In the genomic region with DNA sequence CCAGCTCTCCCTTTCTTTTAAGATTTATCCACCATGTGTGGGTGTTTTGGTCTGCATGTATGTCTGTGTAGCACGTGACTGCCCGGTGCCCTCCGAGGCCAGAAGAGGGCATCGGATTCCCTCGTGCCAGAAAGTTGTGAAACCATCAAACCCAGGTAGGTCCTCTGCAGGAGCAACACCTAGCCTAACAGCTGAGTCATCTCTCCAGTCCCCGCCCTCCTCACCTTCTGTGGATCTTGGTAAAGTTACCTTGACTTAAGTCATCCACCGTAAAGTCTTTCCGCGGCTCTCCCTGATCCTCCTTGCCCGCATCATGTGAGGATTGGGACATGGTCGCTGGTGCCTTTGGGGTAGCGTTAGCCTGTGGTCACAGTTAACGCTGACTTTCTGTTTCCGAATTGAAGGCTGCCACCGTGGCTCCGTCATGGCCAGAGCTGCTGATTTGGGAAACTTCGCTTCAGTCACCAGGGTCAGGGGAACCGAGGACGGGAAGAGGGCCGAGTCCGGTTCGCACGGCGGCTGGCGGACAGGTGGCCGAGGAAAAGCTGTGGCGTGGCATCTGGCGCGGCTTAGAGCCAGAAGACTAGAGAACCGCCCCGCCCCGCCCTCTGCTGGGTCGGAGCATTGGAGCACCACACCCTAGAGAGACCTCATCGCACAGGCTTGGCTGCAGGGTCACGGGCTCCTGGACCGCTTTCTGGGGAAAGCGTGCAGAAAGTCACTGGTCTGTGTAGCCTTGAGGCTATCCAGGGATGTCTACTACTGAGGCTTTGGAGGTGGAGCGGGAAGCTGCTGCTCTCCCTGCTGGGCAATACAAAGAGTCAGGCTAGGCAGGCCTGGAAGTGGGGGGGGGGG, we compare ENCODE assay signal across 8 mouse cellular contexts. TPM values are rescaled to one million over a fixed set of nuclear protein-coding genes. Genes with fewer than 3 reads are reported as not detected.
DNase-seq lines count a peak whose midpoint lies in the region; ATAC-seq and TF ChIP-seq lines count a peak whose summit lies in the region.

No protein-coding gene starts in this region.

- peak; percentile 20 to 44 for DNase-seq in urinary bladder, adult 18-20 months (ENCODE audit: low spot score in 2 of 2)
- no peak for DNase-seq in urinary bladder, adult 2 months (ENCODE audit: low spot score)
- peak; percentile 68 for DNase-seq in forebrain, embryonic 11.5 days (ENCODE audit: low spot score)
- DNase-seq in hindbrain, embryonic 11.5 days (ENCODE audit: low spot score) = peak; percentile 68
- DNase-seq in liver, postnatal 0 days = no peak
- no peak for DNase-seq in layer of hippocampus, postnatal 14 days (ENCODE audit: low spot score in 2 of 2)
- DNase-seq in thymus, postnatal 14 days = no peak

- 5% methylated on average over 38 of the region's 38 CpGs for WGBS in forebrain, embryonic 11.5 days
- WGBS in hindbrain, embryonic 11.5 days = 4% methylated on average over 38 of the region's 38 CpGs
- WGBS in liver, postnatal 0 days (ENCODE audit: insufficient replicate concordance) = 4% methylated on average over 37 of the region's 38 CpGs
- 3% methylated on average over 38 of the region's 38 CpGs for WGBS in small intestine, adult 2 months

- peaks cover 7% of the 10 kb centered on the region for H3K27me3 ChIP-seq in forebrain, embryonic 11.5 days (ENCODE audit: control insufficient read depth, insufficient read depth, low read length)
- H3K27me3 ChIP-seq in hindbrain, embryonic 11.5 days (ENCODE audit: control insufficient read depth, insufficient read depth, low read length) = no peaks in the 10 kb centered on the region
- H3K27me3 ChIP-seq in liver, postnatal 0 days (ENCODE audit: insufficient read depth, low read length) = peaks cover 15% of the 10 kb centered on the region; the same call in 1 of the 2 replicates
- H3K27me3 ChIP-seq in small intestine, adult 2 months (ENCODE audit: control insufficient read depth, insufficient read depth, low read length) = no peaks in the 10 kb centered on the region

- H3K4me3 ChIP-seq in forebrain, embryonic 11.5 days (ENCODE audit: low read depth, low read length) = peak overlapping the region; percentile 27
- peak overlapping the region; percentile 27 for H3K4me3 ChIP-seq in hindbrain, embryonic 11.5 days (ENCODE audit: low read depth, low read length)
- peak overlapping the region; percentile 29 for H3K4me3 ChIP-seq in liver, postnatal 0 days (ENCODE audit: low read depth, low read length)
- peak overlapping the region; percentile 56 for H3K4me3 ChIP-seq in small intestine, adult 2 months (ENCODE audit: low read depth, low read length)

- no peak for TF ChIP-seq CTCF in liver, postnatal 0 days (IDR thresholded peaks at IDR 0.05; ENCODE audit: low read depth)
- no peak for TF ChIP-seq CTCF in small intestine, adult 2 months (IDR thresholded peaks at IDR 0.05; ENCODE audit: extremely low read depth, insufficient read length, insufficient replicate concordance, low read depth, low read length)

- no peak for TF ChIP-seq POLR2A in small intestine, adult 2 months (IDR thresholded peaks at IDR 0.05; ENCODE audit: low read depth, low read length)

- ATAC-seq in forebrain, embryonic 11.5 days (replicated peaks; ENCODE audit: low FRiP score) = peak; percentile 42
- 0 out of 2 replicates have a peak, but pooled peaks have one; percentile 22 for ATAC-seq in hindbrain, embryonic 11.5 days (ENCODE audit: low FRiP score)
- ATAC-seq in liver, postnatal 0 days = no peak

- H3K9ac ChIP-seq in forebrain, embryonic 11.5 days (ENCODE audit: low read length) = peak overlapping the region; percentile 29
- 0 out of 2 replicates have a peak overlapping the region, but pooled peaks have one; percentile 37 for H3K9ac ChIP-seq in hindbrain, embryonic 11.5 days (ENCODE audit: low read depth, low read length)
- no peak overlapping the region for H3K9ac ChIP-seq in liver, postnatal 0 days (replicated peaks)

- H3K4me2 ChIP-seq in forebrain, embryonic 11.5 days (ENCODE audit: low read depth, low read length, severe bottlenecking) = peak overlapping the region; percentile 69
- peak overlapping the region; percentile 48 for H3K4me2 ChIP-seq in hindbrain, embryonic 11.5 days (replicated peaks; ENCODE audit: low read depth, low read length)
- H3K4me2 ChIP-seq in liver, postnatal 0 days (ENCODE audit: low read depth, low read length) = peak overlapping the region; percentile 59

- peaks cover 4% of the 10 kb centered on the region; the same call in 1 of the 2 replicates for H3K9me3 ChIP-seq in forebrain, embryonic 11.5 days (ENCODE audit: control insufficient read depth, low read length)
- H3K9me3 ChIP-seq in hindbrain, embryonic 11.5 days (ENCODE audit: control insufficient read depth, low read length) = no peaks in the 10 kb centered on the region
- H3K9me3 ChIP-seq in liver, postnatal 0 days (ENCODE audit: low read length) = 0 out of 2 replicates have a peak, but pooled peaks cover 3% of the 10 kb centered on the region

- no peak for TF ChIP-seq EP300 in liver, postnatal 0 days (IDR thresholded peaks at IDR 0.05; ENCODE audit: low read depth)

- H3K27ac ChIP-seq in forebrain, embryonic 11.5 days (ENCODE audit: low read depth, low read length) = no peak overlapping the region
- no peak overlapping the region for H3K27ac ChIP-seq in hindbrain, embryonic 11.5 days (ENCODE audit: low read depth, low read length)
- no peak overlapping the region for H3K27ac ChIP-seq in liver, postnatal 0 days (ENCODE audit: low read depth)
- no peak overlapping the region for H3K27ac ChIP-seq in small intestine, adult 2 months (ENCODE audit: insufficient read depth, low read depth, low read length)

- peaks cover 7% of the 10 kb centered on the region for H3K4me1 ChIP-seq in forebrain, embryonic 11.5 days (replicated peaks; ENCODE audit: control insufficient read depth, insufficient read depth, low read length)
- peaks cover 4% of the 10 kb centered on the region; the same call in 1 of the 2 replicates for H3K4me1 ChIP-seq in hindbrain, embryonic 11.5 days (replicated peaks; ENCODE audit: control insufficient read depth, insufficient read depth, low read length)
- H3K4me1 ChIP-seq in liver, postnatal 0 days (ENCODE audit: insufficient read depth) = no peaks in the 10 kb centered on the region
- peaks cover 3% of the 10 kb centered on the region; the same call in 1 of the 2 replicates for H3K4me1 ChIP-seq in small intestine, adult 2 months (ENCODE audit: control insufficient read depth, insufficient read depth, insufficient read length, low read length)

- H3K36me3 ChIP-seq in forebrain, embryonic 11.5 days (ENCODE audit: control insufficient read depth, insufficient read depth, low read length) = no peaks in the 10 kb centered on the region
- H3K36me3 ChIP-seq in hindbrain, embryonic 11.5 days (ENCODE audit: control insufficient read depth, insufficient read depth, low read length) = no peaks in the 10 kb centered on the region
- no peaks in the 10 kb centered on the region for H3K36me3 ChIP-seq in liver, postnatal 0 days (replicated peaks; ENCODE audit: insufficient read depth, low read length)
- no peaks in the 10 kb centered on the region for H3K36me3 ChIP-seq in small intestine, adult 2 months (ENCODE audit: control insufficient read depth, insufficient read depth, low read length)

RNA-seq across cellular contexts. Expression of a gene that starts 13.4 kb away (rescaled TPM):
- polyA plus RNA-seq in urinary bladder, adult 2 months (2012; rRNA removed) = 5.3 and 5.6 TPM in 2 replicates
- polyA plus RNA-seq in forebrain, embryonic 11.5 days (2014; fragmentation: Nextera tagmentation; extraction: Ambion mirVana) = 14.4 and 15.7 TPM in 2 replicates
- 8.5 and 10.5 TPM in 2 replicates for polyA plus RNA-seq in hindbrain, embryonic 11.5 days (2014; fragmentation: Nextera tagmentation; extraction: Ambion mirVana)
- 0.45 and 0.49 TPM in 2 replicates for polyA plus RNA-seq in liver, postnatal 0 days (2015; fragmentation: Nextera tagmentation; extraction: Ambion mirVana)
- polyA plus RNA-seq in small intestine, adult 2 months (2012; rRNA removed) = 3.1 and 4.8 TPM in 2 replicates
- total RNA-seq in layer of hippocampus, postnatal 14 days (2021) = 10 to 100 TPM; 67.8 to 73.2 TPM

RNA-seq across cellular contexts. Expression of a gene that starts 33.1 kb away (rescaled TPM):
- polyA plus RNA-seq in urinary bladder, adult 2 months (2012; rRNA removed) = not detected in 2 replicates
- not detected in 2 replicates for polyA plus RNA-seq in forebrain, embryonic 11.5 days (2014; fragmentation: Nextera tagmentation; extraction: Ambion mirVana)
- not detected in 2 replicates for polyA plus RNA-seq in hindbrain, embryonic 11.5 days (2014; fragmentation: Nextera tagmentation; extraction: Ambion mirVana)
- polyA plus RNA-seq in liver, postnatal 0 days (2015; fragmentation: Nextera tagmentation; extraction: Ambion mirVana) = not detected in 2 replicates
- polyA plus RNA-seq in small intestine, adult 2 months (2012; rRNA removed) = not detected in 2 replicates
- total RNA-seq in layer of hippocampus, postnatal 14 days (2021) = not detected

Comparison
In these comparisons a context has a peak if more than half of its experiments do, and no peak if none do; other contexts are left out.
1. DNase-seq: peak in urinary bladder, adult 18-20 months (2 of 2), forebrain, embryonic 11.5 days (single experiment) and hindbrain, embryonic 11.5 days (single experiment); none in urinary bladder, adult 2 months (single experiment), liver, postnatal 0 days (single experiment), layer of hippocampus, postnatal 14 days (0 of 2) and thymus, postnatal 14 days (single experiment).
2. Peak in every context shown above with its lines, with median percentiles within 50 percentile points of each other: H3K4me2 ChIP-seq and H3K4me3 ChIP-seq.